Mouse (Mus musculus) embryo, embryonic 9.5 days (tissue): ENCODE measurements at regions not wholly inside any gene's neighbourhood (a gene's known extent, or its start where the extent isn't known, plus 50 kb on each side); places are given as distances from the start of the nearest gene placed in this dataset.

ENCODE experiments used
- DNase-seq: peaks from one replicate; pipeline ENCODE4 v3.0.0-alpha.2; 2017; ENCODE audit errors: extremely low spot score

DNA sequence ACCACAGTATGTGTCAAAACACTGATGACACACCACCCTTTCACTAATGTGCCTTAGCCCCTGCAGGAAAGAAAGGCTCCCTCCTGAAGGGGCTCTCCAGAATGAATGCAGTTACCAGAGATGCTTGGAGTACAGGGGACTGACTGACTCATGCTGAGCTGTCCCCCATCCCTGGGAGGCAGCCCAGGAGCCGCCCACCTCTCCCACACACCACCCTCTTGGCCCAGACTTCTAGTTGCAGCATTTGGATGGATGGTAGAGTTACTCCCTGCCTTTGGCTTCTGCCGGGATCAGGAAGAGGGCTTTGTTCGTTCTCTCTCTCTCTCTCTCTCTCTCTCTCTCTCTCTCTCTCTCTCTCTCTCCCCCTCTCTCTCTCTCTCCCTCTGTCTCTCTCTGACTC, 53.4 kb upstream of the Jun start:
- DNase-seq, result no peak

- DNase-seq, result no peak
Observed at GRCm38 (mm10) chr4:95105926-95106622, 54.1 kb upstream of the Jun start.

DNA sequence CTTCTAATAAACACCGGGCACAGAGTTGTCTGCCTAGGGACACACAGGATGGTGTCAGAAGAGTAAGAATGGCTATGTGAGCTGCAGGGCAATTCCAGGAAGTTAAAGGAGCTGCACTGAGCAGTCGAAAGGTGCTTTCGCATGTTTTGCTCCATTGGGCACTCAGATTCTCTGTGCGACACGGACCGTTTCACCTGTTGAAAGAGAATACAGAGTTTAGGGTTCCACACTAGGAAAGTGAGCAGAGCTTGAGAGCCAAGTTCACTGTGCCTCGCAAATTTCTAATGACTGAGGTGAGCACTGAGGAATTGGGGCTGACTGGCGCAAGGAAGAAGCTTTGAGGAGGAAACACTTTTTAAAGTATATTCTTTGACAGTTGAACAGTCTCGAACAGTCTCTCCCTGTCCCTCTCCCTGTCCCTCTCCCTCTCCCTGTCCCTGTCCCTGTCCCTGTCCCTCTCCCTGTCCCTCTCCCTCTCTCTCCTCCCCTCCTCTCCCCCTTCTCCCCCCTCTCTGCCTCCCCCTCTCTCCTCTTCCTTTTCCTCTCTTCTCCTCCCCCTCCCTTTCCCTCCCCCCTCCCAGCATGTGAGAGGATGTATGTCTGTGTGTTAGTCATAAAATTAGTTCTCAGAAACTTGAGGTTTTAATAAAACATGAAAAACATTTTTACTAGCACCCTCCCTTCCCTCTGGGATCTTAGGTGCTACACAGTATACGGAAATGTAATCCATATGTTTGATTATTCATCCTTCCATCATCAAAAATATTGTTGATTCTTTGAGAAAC, 55.1 kb upstream of the Jun start:
- DNase-seq, result no peak

- DNase-seq, result no peak
Observed at GRCm38 (mm10) chr4:95108811-95109210, 56.8 kb upstream of the Jun start.

DNA sequence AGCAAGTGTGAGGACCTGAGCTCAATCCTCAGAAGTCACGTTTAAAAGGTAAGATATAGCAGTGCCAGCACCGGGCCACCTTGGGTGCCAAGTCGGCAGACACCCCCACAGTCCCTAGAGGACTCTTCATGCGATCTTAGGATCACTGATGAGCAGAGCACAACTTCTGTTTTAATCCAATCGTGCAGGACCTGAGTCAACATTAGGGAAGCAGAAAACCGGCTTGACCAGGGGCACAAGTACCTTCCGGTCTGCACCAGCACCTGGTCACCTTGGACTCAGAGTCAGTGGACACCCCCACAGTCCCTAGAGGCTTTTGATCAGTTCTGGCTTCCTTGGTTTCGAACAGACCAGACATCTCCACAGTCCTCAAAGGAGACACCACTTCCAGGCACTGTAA, 58.8 kb upstream of the Jun start:
- DNase-seq, result no peak

GRCm38 (mm10) chr4:95117158-95117681, 65.2 kb upstream of the Jun start:
- DNase-seq, result no peak

GRCm38 (mm10) chr4:95120876-95121275, 68.9 kb upstream of the Jun start:
- DNase-seq, result no peak

- DNase-seq, result no peak
Observed at GRCm38 (mm10) chr4:95125346-95125745, 73.3 kb upstream of the Jun start.

DNA sequence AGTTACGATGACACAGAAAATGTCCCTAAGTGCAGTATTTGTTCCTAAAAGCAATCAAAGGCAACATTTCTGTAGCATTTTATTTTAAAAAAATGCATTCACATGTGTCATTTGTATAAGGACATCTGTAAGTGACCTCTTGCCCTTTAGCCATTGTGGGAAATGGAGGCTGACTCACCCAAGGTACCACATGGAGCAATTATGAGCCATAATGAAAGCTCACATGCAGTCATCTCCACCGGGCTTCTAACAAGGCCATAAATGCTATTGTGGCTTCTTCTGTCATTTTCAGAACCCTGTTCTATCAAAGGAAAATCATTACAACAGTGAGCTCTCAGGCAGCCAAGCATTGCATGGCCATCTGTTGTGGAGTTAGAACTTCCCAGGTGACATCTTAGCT, 75.9 kb upstream of the Jun start:
- no peak for DNase-seq

- no peak for DNase-seq
Observed at GRCm38 (mm10) chr4:95133815-95134214, 81.8 kb upstream of the Jun start.

- DNase-seq, result no peak
Observed at GRCm38 (mm10) chr4:95134611-95135010, 82.6 kb upstream of the Jun start.

DNA sequence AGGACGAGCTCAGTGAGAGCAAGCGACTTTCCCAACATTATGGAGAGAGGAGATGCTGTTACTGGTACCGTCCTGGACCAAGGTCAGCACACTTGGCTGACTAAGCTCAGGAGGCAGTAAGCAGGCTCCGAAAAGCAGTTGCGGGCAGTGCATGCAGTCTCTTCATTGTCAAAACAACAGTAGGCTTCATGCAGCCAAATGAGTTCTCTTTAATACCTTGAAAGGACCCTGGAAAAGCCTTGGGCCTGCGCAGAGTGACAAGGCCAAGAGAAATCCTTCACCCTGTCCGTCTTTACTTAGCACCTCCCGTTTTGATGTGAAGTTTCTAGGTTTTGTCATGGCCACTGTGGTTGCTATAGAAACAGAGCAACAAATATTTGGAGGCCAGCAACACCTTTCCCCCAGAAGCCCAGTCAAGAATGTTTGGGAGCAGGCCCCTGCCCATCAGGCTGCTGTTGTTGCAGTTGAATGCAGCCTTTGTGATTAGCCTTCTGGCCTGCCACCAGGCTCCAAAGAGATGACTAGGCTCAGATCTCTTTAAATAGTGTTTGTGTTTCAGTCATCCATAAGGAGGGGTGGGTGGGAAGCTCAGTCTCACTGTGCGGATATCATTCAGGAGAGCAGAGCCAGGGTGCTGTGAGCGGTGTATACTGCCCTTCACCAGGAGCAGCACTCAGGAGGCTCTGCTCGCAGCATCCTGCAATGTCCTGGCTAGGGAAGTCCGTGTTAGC, 85.6 kb upstream of the Jun start:
- no peak for DNase-seq

- DNase-seq, result no peak
Observed at GRCm38 (mm10) chr4:95138676-95139075, 86.7 kb upstream of the Jun start.

- DNase-seq, result no peak
Observed at GRCm38 (mm10) chr4:95141253-95141652, 89.2 kb upstream of the Jun start.

DNA sequence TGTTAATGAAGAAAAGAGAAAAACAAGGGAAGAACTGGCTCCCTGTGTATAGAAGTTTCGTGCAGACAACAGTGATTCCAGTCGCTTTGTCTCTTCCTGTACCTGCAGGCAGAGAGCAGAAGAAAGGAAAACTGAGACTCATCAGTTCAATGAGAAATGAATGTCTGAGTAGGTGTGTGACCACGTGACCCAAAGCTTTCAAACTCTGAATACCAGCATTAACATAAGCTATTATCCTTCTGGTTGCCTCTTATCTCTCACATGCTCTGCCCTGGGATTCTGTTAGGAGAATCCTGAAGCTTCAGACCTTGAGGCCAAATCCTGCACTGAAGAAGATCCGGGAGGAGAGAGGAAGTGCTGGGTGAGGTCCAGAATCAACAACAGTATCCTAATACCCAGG, 91.1 kb upstream of the Jun start:
- DNase-seq, result no peak

DNA sequence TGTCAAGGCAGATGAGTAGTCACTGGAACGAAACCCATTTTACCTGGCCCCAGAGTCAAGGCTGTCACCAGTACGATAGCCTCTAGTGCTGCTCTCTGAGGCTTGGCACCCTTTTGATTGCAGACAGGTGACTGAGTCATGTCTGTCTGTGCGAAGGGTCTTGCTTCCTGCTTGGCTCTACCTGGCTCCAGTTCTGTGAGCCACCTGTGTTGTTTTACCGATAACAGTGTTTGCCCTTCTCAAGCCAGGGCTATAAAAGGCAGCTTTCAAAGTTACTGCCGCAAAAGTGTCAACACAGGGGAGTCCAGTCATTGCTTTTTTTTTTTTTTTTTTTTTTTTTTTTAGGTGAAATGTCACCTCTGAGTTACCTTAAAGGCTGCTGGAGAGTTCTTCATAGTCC, 91.6 kb upstream of the Jun start:
- DNase-seq, result no peak

- DNase-seq, result no peak
Observed at GRCm38 (mm10) chr4:95144440-95144839, 92.4 kb upstream of the Jun start.

DNA sequence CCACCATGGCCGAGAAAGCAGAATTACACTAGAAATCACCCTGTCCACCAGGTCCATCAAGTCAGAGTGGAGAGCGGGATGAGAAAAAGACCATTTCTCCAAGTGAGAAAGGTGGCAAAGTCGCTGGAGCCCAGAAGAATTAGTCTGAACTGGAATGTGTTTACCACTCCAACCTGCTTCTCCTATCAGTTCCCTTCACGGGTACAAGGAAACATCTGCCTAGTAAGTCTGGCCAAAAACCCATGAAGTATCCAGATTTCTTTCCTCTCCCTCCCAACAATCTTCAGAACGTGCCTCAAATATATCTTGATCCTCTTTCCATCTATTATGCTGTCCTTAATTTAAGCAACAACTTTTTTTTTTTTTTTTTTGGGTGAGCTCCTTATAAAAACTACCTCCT, 94.2 kb upstream of the Jun start:
- DNase-seq, result no peak

DNA sequence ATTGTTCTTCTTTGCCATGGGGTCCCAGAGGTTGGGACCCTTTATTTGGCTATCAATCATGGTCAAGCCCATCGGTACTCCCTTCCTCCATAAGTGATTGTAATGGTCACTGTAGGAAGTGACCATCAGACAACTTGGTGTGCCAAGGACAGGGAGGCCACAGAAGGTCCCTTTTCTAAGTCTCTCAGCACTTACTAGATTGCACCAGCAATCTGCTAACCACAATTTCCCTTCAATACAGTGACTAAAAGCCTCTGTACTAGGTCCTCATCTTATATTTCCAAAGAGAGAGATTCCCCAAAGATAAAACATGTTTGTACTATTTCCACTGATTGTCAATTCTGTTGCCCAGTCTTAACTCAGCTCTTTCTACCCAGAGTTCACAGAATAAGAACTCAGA, 96.6 kb upstream of the Jun start:
- DNase-seq, result no peak

DNA sequence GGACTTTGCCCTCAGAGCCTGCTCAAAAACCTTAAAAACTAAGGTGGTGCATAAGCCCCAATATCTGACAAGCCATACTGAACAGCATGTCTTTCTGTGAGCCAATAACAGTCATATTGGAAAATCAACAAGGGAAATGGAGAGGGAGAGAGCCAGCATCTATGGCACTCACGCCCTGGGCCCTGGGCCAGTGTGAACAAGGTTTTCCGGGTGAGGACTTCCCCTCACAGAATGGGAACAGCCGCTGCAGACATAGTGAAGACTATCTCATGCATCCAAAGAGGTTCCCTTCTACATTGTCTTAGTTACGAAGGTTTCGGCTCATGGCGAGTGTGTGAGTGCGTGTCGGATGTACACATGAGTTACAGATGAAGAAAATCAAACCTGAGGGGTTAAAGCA, 99.7 kb upstream of the Jun start:
- no peak for DNase-seq

GRCm38 (mm10) chr4:95152431-95153115, 100.6 kb upstream of the Jun start:
- no peak for DNase-seq

- DNase-seq, result peak; percentile 40
Observed at GRCm38 (mm10) chr4:95153737-95154287, 101.8 kb upstream of the Jun start.
